Mouse (Mus musculus): ENCODE measurements around the gene Dusp28. TPM values are rescaled to one million over a fixed set of nuclear protein-coding genes. Genes with fewer than 3 reads are reported as not detected.

The Dusp28 gene
- polyA plus RNA-seq, 1 experiment from 2014 or later = 11.9 TPM

DNA sequence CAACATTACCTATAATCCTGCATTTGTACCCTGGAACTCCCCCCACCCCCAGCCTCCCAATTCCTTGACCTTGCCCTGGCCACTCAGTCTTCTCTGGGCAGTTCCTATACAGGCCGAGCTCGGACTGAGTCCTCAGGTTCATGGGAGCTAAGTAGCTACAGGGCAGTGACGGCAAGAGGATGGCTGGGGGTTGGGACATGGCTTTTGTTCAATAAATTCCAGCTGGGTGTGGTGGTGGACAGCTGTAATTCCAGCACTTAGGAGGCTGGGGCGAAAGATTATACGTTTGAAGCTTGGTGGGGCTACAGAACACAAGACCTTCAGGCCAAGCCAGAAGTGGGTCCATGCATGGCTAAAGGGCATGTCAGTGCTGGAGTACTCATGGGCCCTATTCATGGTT lies 26.7 kb upstream of the Dusp28 start:
- Histone ChIP-seq H3K27me3 (no peaks in the 10 kb centered on the region), H3K4me3 (no peak overlapping the region), H3K9ac (no peak overlapping the region), H3K9me3 (no peaks in the 10 kb centered on the region), H3K36me3 (no peaks in the 10 kb centered on the region), H3K4me2 (replicated peaks) (no peak overlapping the region), H3K27ac (no peak overlapping the region), H3K4me1 (no peaks in the 10 kb centered on the region)
- ATAC-seq (ENCODE audit: low FRiP score, low read depth) = no peak
- WGBS = 66% methylated on average over 5 of the region's 5 CpGs

DNA sequence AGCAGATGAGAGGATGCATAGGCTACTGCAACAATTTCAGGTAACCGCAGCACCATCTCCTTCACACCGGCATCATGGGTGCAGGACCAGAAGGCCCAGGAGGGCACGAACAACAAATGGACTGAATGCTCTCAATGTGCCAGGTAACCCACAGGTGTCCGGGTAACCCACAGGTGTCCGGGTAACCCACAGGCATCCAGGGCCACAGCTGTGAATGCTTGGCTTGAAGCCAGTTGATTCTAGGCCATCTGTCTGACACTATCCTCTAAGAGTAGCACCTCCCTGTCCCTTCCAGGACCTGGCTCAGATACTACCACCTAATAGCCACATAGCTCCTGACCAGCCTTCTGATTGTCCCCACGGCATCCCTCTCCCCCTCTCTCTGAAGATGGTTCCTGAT lies 24.8 kb upstream of the Dusp28 start:
- WGBS = 86% methylated on average over 6 of the region's 6 CpGs
- H3K4me1 ChIP-seq = no peaks in the 10 kb centered on the region
- H3K27ac ChIP-seq = no peak overlapping the region
- H3K4me2 ChIP-seq (replicated peaks) = no peak overlapping the region
- no peaks in the 10 kb centered on the region for H3K27me3 ChIP-seq
- no peak overlapping the region for H3K9ac ChIP-seq
- no peak overlapping the region for H3K4me3 ChIP-seq
- H3K36me3 ChIP-seq = no peaks in the 10 kb centered on the region
- ATAC-seq (ENCODE audit: low FRiP score, low read depth) = no peak
- no peaks in the 10 kb centered on the region for H3K9me3 ChIP-seq

DNA sequence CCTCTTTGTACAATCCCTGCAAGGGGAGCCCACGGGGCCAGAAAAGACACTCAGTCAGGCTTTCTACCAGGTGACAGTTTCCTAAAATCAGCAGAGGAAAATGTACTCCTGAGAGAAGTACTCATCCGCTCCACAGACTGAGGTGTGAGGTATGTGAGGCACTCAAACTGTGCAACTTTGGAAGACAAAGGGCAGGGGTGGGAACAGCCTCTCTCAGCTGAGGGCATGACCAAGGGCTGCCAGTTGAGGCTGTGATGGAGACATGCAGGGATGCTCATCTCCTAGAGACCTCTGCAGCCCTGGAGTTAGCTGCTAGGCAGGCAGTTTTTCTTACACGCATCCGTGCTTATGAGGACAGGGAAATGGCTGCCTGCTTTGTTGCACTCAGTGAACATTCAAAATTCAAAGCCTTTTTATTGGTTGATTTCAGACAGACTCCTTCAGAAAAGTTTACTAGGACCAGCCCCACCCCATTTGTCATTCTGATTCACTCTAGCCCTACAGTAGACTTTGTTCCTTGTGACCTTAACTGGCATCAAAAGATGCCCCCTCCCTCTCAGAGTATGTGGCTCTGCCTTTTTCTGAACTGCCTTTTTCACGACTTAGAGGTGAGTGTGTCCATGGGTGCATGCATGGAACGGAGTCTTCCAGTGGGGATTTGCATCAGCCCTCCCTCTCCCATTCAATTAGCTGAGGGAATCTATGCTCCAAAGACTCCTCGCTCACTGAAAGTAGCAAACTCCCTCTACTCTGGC lies 17.7 kb upstream of the Dusp28 start:
- Histone ChIP-seq H3K4me1 (no peaks in the 10 kb centered on the region), H3K36me3 (no peaks in the 10 kb centered on the region), H3K9ac (no peak overlapping the region), H3K4me3 (no peak overlapping the region), H3K4me2 (replicated peaks) (no peak overlapping the region), H3K27ac (no peak overlapping the region), H3K9me3 (no peaks in the 10 kb centered on the region), H3K27me3 (no peaks in the 10 kb centered on the region)
- ATAC-seq (ENCODE audit: low FRiP score, low read depth) = no peak
- WGBS = 71% methylated on average over 7 of the region's 7 CpGs

DNA sequence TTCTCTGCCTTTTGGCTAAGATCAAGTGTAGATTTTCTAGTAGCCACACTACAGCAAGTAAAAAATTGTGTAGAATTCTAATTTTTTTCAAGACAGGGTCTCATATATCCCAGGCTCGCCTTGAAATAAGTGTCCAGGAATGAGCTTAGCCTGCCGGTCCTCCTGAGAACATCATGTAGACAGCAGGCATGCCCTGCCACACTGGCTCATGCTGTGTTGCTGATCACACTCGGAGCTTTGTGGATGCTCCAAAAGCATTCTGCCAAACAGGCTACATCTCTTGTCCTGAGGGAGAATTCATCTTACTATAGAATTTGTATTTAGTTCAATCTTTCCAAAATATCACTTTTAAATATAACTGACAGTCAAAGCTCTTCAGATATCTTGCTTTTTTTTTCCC lies 14.0 kb upstream of the Dusp28 start:
- ATAC-seq (ENCODE audit: low FRiP score, low read depth) = no peak
- Histone ChIP-seq H3K4me1 (no peaks in the 10 kb centered on the region), H3K27ac (no peak overlapping the region), H3K4me2 (replicated peaks) (no peak overlapping the region), H3K4me3 (no peak overlapping the region), H3K36me3 (no peaks in the 10 kb centered on the region), H3K27me3 (0 out of 2 replicates have a peak, but pooled peaks cover 5% of the 10 kb centered on the region), H3K9ac (no peak overlapping the region), H3K9me3 (no peaks in the 10 kb centered on the region)
- WGBS = 64% methylated on average over 3 of the region's 3 CpGs

DNA sequence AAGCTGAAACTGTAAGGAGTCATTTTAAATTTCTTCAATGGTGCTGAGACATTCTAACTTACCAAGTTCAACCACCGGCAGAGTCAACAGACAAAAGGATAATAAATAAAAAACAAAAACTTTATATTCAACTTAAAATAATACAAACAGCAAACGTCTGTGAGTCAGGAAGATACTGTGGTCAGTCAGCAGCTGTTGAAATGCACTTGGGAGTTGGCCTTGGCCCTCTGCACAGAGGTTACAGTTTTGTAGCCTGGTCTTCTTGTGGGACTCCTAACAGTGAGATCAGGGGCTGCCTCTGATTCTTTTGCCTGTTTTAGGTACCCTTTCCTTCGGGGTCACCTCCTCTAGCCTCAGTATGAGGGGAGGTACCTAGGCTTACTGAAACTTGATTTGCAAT lies 12.9 kb upstream of the Dusp28 start:
- no peaks in the 10 kb centered on the region for H3K4me1 ChIP-seq
- H3K27ac ChIP-seq = no peak overlapping the region
- H3K9ac ChIP-seq = no peak overlapping the region
- WGBS = 66% methylated on average over 3 of the region's 3 CpGs
- H3K4me2 ChIP-seq (replicated peaks) = no peak overlapping the region
- no peaks in the 10 kb centered on the region for H3K9me3 ChIP-seq
- no peak for ATAC-seq (ENCODE audit: low FRiP score, low read depth)
- 0 out of 2 replicates have a peak, but pooled peaks cover 7% of the 10 kb centered on the region for H3K27me3 ChIP-seq
- H3K36me3 ChIP-seq = no peaks in the 10 kb centered on the region
- no peak overlapping the region for H3K4me3 ChIP-seq

DNA sequence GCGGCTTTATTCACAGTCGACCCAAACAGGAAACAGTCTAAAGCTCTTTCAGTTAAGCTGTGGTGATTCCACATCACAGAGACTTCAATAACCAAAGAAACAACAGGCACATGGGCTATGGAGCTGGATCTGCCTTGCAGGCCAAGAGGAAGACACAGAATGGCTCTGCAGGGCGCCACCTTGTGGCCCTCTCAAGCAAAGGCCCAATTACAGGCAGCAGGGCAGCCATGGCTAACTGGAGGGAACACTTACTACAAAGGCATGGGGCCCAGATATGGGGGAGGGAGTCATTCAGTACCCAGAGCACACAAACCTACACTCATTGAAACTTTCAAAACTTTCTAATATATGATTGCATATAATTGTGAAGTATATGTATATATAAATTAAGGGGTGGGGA lies 11.7 kb upstream of the Dusp28 start:
- H3K27me3 ChIP-seq = peaks cover 15% of the 10 kb centered on the region
- H3K9me3 ChIP-seq = no peaks in the 10 kb centered on the region
- peak; percentile 72 for ATAC-seq (ENCODE audit: low FRiP score, low read depth)
- H3K27ac ChIP-seq = no peak overlapping the region
- WGBS = 16% methylated on average over 3 of the region's 3 CpGs
- no peak overlapping the region for H3K4me3 ChIP-seq
- H3K4me2 ChIP-seq (replicated peaks) = no peak overlapping the region
- H3K36me3 ChIP-seq = no peaks in the 10 kb centered on the region
- no peak overlapping the region for H3K9ac ChIP-seq
- no peaks in the 10 kb centered on the region for H3K4me1 ChIP-seq

DNA sequence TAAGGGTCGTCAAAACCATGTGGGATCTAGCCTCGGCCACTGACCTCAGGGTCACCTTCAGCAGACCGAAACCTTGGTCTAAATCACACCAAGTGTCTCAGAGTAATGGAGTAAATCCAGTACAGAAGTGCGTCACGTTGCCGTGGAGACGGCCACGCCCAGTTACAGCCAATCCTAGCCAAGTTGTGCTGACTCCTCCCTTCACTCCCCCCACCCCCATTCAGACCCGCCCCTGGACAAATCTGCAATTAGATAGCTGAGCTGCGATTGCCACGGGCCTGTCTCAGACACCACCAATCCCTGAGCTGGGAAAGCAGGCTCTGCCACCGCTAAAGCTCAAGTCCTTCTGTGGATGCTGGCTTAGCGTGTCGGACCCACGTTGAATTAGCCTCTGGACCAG lies 4.0 kb upstream of the Dusp28 start, which contains the start of gene Ankmy1:
Gene Ankmy1, minus strand, starts transcription at position 121 of the 400 bp plus-strand sequence.
- peak within 1 kb of the TSS; percentile 59 for H3K4me2 ChIP-seq (replicated peaks)
- H3K9ac ChIP-seq = peak within 1 kb of the TSS; percentile 31; the same call in 1 of the 2 replicates
- 2% methylated on average over 15 of the region's 15 CpGs for WGBS
- H3K4me1 ChIP-seq = peaks cover 19% of the 10 kb centered on the region
- H3K27ac ChIP-seq = no peak within 1 kb of the TSS
- H3K4me3 ChIP-seq = peak within 1 kb of the TSS; percentile 27; the same call in 1 of the 2 replicates
- no peaks in the 10 kb centered on the region for H3K36me3 ChIP-seq
- peak; percentile 37 for ATAC-seq (ENCODE audit: low FRiP score, low read depth)
- H3K9me3 ChIP-seq = no peaks in the 10 kb centered on the region
- H3K27me3 ChIP-seq = peaks cover 11% of the 10 kb centered on the region

DNA sequence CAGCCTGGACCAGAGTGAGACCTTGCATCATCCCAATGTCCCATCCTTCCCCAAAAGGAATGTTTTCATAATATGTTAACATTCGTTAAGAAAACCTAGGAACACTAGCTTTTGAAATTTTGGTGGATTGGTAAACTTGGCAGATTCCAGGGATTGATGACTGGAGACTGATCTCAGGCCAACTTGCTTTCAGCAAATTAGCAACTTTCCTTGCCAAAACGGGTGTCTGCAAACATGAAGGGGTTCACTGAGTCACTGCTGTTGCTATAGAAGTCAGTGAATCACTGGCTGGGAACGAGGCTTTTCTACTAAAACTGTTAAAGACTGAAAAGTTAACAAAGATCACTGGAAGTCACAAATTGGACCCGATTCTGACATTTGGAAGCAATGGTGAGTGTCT lies 3.2 kb upstream of the Dusp28 start:
- Histone ChIP-seq H3K4me1 (peaks cover 23% of the 10 kb centered on the region), H3K27me3 (peaks cover 8% of the 10 kb centered on the region), H3K27ac (no peak overlapping the region), H3K4me2 (replicated peaks) (no peak overlapping the region), H3K9ac (no peak overlapping the region), H3K36me3 (no peaks in the 10 kb centered on the region), H3K4me3 (no peak overlapping the region), H3K9me3 (no peaks in the 10 kb centered on the region)
- WGBS = 74% methylated on average over 4 of the region's 4 CpGs
- ATAC-seq (ENCODE audit: low FRiP score, low read depth) = no peak

DNA sequence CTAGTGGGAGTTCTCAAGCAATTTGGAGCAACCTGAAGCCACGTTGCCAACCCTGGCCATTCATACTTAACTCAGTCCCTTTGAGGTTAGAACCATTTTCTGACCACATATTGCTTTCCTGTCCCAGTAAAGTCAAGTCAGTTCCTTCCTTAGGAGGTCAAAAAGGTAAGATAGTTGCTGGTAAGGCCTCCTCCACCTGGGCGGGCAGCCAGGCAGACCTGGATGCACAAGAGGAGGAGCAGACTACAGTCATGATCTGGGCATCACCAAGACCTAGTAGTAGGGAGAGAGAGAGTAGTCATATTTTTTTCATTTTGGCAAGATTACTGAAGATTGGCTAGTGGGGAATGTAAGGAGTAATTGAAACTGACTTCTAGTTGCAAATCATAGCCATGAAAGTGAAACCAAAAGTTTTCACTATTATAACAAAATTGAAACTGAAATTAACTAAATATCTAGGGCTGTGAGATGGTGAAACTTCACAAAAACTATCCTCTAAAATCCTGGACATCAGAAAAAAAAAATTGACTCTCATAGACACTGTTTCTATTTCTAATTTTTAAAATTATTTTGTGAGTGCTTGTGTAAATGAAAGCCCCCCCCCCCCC lies 974 bp upstream of the Dusp28 start:
- Histone ChIP-seq H3K4me3 (no peak overlapping the region), H3K9ac (no peak overlapping the region), H3K36me3 (no peaks in the 10 kb centered on the region), H3K27ac (no peak overlapping the region), H3K9me3 (no peaks in the 10 kb centered on the region), H3K27me3 (0 out of 2 replicates have a peak, but pooled peaks cover 2% of the 10 kb centered on the region), H3K4me1 (peaks cover 39% of the 10 kb centered on the region), H3K4me2 (replicated peaks) (no peak overlapping the region)
- ATAC-seq (ENCODE audit: low FRiP score, low read depth) = no peak
- WGBS = 91% methylated on average over 2 of the region's 2 CpGs

DNA sequence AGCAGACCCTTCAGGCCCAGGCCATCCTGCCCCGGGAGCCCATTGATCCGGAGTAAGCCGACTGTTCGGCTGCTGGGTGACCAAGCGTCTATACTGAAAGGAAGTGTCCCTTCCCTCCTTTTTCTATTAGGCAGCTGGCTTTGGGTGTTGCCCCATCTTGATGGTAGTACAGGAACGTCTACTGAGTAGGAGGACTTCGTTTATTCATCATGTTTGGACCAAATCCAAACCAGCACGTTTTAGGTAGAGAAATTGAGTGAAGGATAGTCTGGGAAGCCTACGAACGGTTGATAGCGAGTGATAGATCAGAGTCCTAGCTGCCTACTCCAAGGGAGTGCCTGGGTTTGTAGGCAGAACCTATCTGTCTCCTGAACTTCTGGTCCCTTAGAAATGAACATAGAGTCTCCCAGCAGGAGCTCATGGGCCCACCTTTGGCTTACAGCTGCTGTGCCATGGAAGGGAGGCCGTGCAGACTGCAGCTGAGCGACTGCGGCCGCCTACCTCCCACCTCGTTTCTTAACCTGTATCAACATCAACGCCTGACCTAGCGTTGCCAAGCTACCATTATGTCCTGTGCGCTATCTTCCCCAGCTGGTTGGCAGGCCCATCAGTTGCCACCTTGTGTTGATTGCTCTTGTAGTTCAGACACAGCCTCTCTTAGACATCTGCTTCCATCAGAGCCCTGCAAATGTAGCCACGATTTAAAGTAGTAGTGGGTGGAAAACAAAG lies 1.0 kb downstream of the Dusp28 start:
- ATAC-seq (ENCODE audit: low FRiP score, low read depth) = no peak
- Histone ChIP-seq H3K9ac (peak overlapping the region; percentile 79), H3K4me1 (peaks cover 51% of the 10 kb centered on the region), H3K27me3 (0 out of 2 replicates have a peak, but pooled peaks cover 2% of the 10 kb centered on the region), H3K4me3 (peak overlapping the region; percentile 69), H3K27ac (peak overlapping the region; percentile 90), H3K36me3 (no peaks in the 10 kb centered on the region), H3K9me3 (no peaks in the 10 kb centered on the region), H3K4me2 (replicated peaks) (peak overlapping the region; percentile 80)
- WGBS = 48% methylated on average over 20 of the region's 20 CpGs

DNA sequence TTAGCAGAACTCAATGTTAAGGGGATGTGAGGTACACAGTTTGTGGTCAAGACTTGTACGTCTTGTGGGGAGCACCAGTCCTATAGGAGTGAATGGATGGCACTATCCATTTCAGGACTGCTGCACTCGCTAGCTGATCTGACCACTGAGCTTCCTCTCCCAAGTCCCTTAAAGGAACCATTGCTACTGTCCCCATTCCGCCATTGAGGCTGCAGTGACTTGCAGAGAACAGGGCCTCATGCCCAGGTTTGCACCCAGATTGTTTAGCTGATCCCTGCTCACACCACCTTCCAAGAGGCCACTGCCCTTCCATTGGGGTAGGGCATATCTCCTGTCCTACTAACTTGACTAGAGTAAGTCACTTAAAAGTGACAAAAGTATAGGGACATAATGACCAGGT lies 1.9 kb downstream of the Dusp28 start:
- Histone ChIP-seq H3K27me3 (0 out of 2 replicates have a peak, but pooled peaks cover 2% of the 10 kb centered on the region), H3K4me3 (no peak overlapping the region), H3K4me2 (replicated peaks) (0 out of 2 replicates have a peak overlapping the region, but pooled peaks have one; percentile 3), H3K4me1 (peaks cover 47% of the 10 kb centered on the region), H3K36me3 (no peaks in the 10 kb centered on the region), H3K9me3 (no peaks in the 10 kb centered on the region), H3K9ac (no peak overlapping the region), H3K27ac (no peak overlapping the region)
- WGBS = 92% methylated on average over 3 of the region's 3 CpGs
- ATAC-seq (ENCODE audit: low FRiP score, low read depth) = no peak

DNA sequence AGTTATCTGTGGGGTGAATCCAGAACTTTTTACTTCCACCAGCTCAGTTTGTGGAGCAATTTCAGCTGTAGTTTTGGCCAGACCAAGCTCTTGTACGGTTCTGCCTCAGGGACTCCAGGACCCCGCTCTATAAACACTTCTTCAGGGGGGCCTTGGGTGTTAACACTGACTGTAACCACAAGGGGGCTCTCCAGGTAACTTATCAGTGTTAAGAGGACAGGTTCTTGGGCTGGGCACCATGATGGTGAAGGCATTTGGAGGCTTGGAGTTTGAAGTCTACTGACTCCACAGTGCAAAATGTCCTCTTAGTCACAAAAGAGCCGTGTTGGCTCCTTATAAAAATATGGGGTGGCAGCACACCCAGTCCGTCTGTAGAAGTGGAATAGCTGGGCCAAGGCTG lies 2.3 kb downstream of the Dusp28 start:
- WGBS = 60% methylated on average over 4 of the region's 4 CpGs

More for the DNA sequence above, 2.3 kb downstream of the Dusp28 start:
- no peak overlapping the region for H3K27ac ChIP-seq
- 0 out of 2 replicates have a peak, but pooled peaks cover 2% of the 10 kb centered on the region for H3K27me3 ChIP-seq
- no peak overlapping the region for H3K4me2 ChIP-seq (replicated peaks)
- peaks cover 47% of the 10 kb centered on the region for H3K4me1 ChIP-seq
- no peak for ATAC-seq (ENCODE audit: low FRiP score, low read depth)
- H3K9ac ChIP-seq = no peak overlapping the region
- no peak overlapping the region for H3K4me3 ChIP-seq
- peaks cover 3% of the 10 kb centered on the region; the same call in 1 of the 2 replicates for H3K36me3 ChIP-seq
- no peaks in the 10 kb centered on the region for H3K9me3 ChIP-seq

Measured in limb, embryonic 13.5 days (tissue).